Mouse (Mus musculus): ENCODE data around the gene Shmt2. TPM values are rescaled to one million over a fixed set of nuclear protein-coding genes. Genes with fewer than 3 reads are reported as not detected.

The Shmt2 gene
- polyA plus RNA-seq, 1 experiment from 2014 or later = 64.8 TPM

- Histone ChIP-seq H3K27ac (replicated peaks) (peak overlapping the region; percentile 82), H3K4me2 (peak overlapping the region; percentile 95), H3K9ac (peak overlapping the region; percentile 48), H3K36me3 (no peaks in the 10 kb centered on the region), H3K4me3 (peak overlapping the region; percentile 68), H3K27me3 (peaks cover 9% of the 10 kb centered on the region; the same call in 1 of the 2 replicates), H3K4me1 (replicated peaks) (peaks cover 89% of the 10 kb centered on the region), H3K9me3 (no peaks in the 10 kb centered on the region)
- ATAC-seq (ENCODE audit: low FRiP score, low read depth) = no peak
- WGBS = 3% methylated on average over 25 of the region's 25 CpGs
Measured at GRCm38 (mm10) chr10:127530945-127531344, 8.7 kb upstream of the Shmt2 start.

- ATAC-seq (ENCODE audit: low FRiP score, low read depth) = peak; percentile 23
- Histone ChIP-seq H3K9me3 (no peaks in the 10 kb centered on the region), H3K4me1 (replicated peaks) (peaks cover 81% of the 10 kb centered on the region), H3K4me3 (0 out of 2 replicates have a peak overlapping the region, but pooled peaks have one; percentile 15), H3K9ac (peak overlapping the region; percentile 25), H3K27ac (replicated peaks) (peak overlapping the region; percentile 82), H3K36me3 (no peaks in the 10 kb centered on the region), H3K27me3 (peaks cover 9% of the 10 kb centered on the region; the same call in 1 of the 2 replicates), H3K4me2 (peak overlapping the region; percentile 95)
- WGBS = 4% methylated on average over 17 of the region's 17 CpGs
Measured at GRCm38 (mm10) chr10:127527481-127527880, 5.2 kb upstream of the Shmt2 start.

GRCm38 (mm10) chr10:127526681-127527080, 4.4 kb upstream of the Shmt2 start:
- no peak for ATAC-seq (ENCODE audit: low FRiP score, low read depth)
- H3K27ac ChIP-seq (replicated peaks) = peak overlapping the region; percentile 82
- no peaks in the 10 kb centered on the region for H3K36me3 ChIP-seq
- H3K4me2 ChIP-seq = peak overlapping the region; percentile 95
- H3K9me3 ChIP-seq = no peaks in the 10 kb centered on the region
- peaks cover 9% of the 10 kb centered on the region; the same call in 1 of the 2 replicates for H3K27me3 ChIP-seq
- peak overlapping the region; percentile 15 for H3K4me3 ChIP-seq
- peak overlapping the region; percentile 25; the same call in 1 of the 2 replicates for H3K9ac ChIP-seq
- H3K4me1 ChIP-seq (replicated peaks) = peaks cover 76% of the 10 kb centered on the region
- 2% methylated on average over 26 of the region's 26 CpGs for whole genome bisulfite sequencing

- peaks cover 4% of the 10 kb centered on the region; the same call in 1 of the 2 replicates for H3K27me3 ChIP-seq
- ATAC-seq (ENCODE audit: low FRiP score, low read depth) = no peak
- H3K36me3 ChIP-seq = no peaks in the 10 kb centered on the region
- WGBS = 5% methylated on average over 26 of the region's 26 CpGs
- H3K4me2 ChIP-seq = peak overlapping the region; percentile 95
- no peaks in the 10 kb centered on the region for H3K9me3 ChIP-seq
- peak overlapping the region; percentile 15 for H3K4me3 ChIP-seq
- peak overlapping the region; percentile 82 for H3K27ac ChIP-seq (replicated peaks)
- peaks cover 77% of the 10 kb centered on the region for H3K4me1 ChIP-seq (replicated peaks)
- H3K9ac ChIP-seq = peak overlapping the region; percentile 25; the same call in 1 of the 2 replicates
Measured at GRCm38 (mm10) chr10:127526048-127526447, 3.8 kb upstream of the Shmt2 start.

GRCm38 (mm10) chr10:127524646-127525255, 2.5 kb upstream of the Shmt2 start:
- Histone ChIP-seq H3K4me3 (no peak overlapping the region), H3K27ac (replicated peaks) (peak overlapping the region; percentile 32), H3K9me3 (no peaks in the 10 kb centered on the region), H3K9ac (no peak overlapping the region), H3K36me3 (no peaks in the 10 kb centered on the region), H3K4me1 (replicated peaks) (peaks cover 68% of the 10 kb centered on the region), H3K4me2 (peak overlapping the region; percentile 95), H3K27me3 (no peaks in the 10 kb centered on the region)
- 3% methylated on average over 23 of the region's 23 CpGs for WGBS
- ATAC-seq (ENCODE audit: low FRiP score, low read depth) = no peak

- Histone ChIP-seq H3K27ac (replicated peaks) (no peak overlapping the region), H3K9ac (peak overlapping the region; percentile 56), H3K36me3 (peaks cover 10% of the 10 kb centered on the region), H3K4me1 (replicated peaks) (peaks cover 47% of the 10 kb centered on the region), H3K4me2 (peak overlapping the region; percentile 89), H3K27me3 (no peaks in the 10 kb centered on the region), H3K4me3 (peak overlapping the region; percentile 56), H3K9me3 (no peaks in the 10 kb centered on the region)
- 14% methylated on average over 12 of the region's 12 CpGs for WGBS
- ATAC-seq (ENCODE audit: low FRiP score, low read depth) = no peak
Measured at GRCm38 (mm10) chr10:127521611-127522080, 598 bp downstream of the Shmt2 start.

GRCm38 (mm10) chr10:127520714-127521357, 1.4 kb downstream of the Shmt2 start:
- 82% methylated on average over 20 of the region's 20 CpGs for WGBS

GRCm38 (mm10) chr10:127519903-127520713, 2.1 kb downstream of the Shmt2 start:
- no peaks in the 10 kb centered on the region for H3K9me3 ChIP-seq
- H3K36me3 ChIP-seq = peaks cover 10% of the 10 kb centered on the region
- no peak overlapping the region for H3K27ac ChIP-seq (replicated peaks)
- no peak for ATAC-seq (ENCODE audit: low FRiP score, low read depth)
- WGBS = 94% methylated on average over 37 of the region's 37 CpGs
- no peak overlapping the region for H3K4me2 ChIP-seq
- H3K4me3 ChIP-seq = no peak overlapping the region
- peaks cover 47% of the 10 kb centered on the region for H3K4me1 ChIP-seq (replicated peaks)
- no peaks in the 10 kb centered on the region for H3K27me3 ChIP-seq
- no peak overlapping the region for H3K9ac ChIP-seq

More at GRCm38 (mm10) chr10:127520714-127521357, 1.4 kb downstream of the Shmt2 start:
- H3K9me3 ChIP-seq = no peaks in the 10 kb centered on the region
- peak overlapping the region; percentile 89 for H3K4me2 ChIP-seq
- no peak for ATAC-seq (ENCODE audit: low FRiP score, low read depth)
- H3K9ac ChIP-seq = no peak overlapping the region
- peaks cover 47% of the 10 kb centered on the region for H3K4me1 ChIP-seq (replicated peaks)
- no peak overlapping the region; the same call in 1 of the 2 replicates for H3K4me3 ChIP-seq
- no peak overlapping the region for H3K27ac ChIP-seq (replicated peaks)
- H3K36me3 ChIP-seq = peaks cover 10% of the 10 kb centered on the region
- no peaks in the 10 kb centered on the region for H3K27me3 ChIP-seq

GRCm38 (mm10) chr10:127519041-127519701, 3.1 kb downstream of the Shmt2 start:
- Histone ChIP-seq H3K4me1 (replicated peaks) (peaks cover 44% of the 10 kb centered on the region), H3K4me3 (no peak overlapping the region), H3K36me3 (peaks cover 10% of the 10 kb centered on the region), H3K4me2 (no peak overlapping the region), H3K9me3 (no peaks in the 10 kb centered on the region), H3K27ac (replicated peaks) (no peak overlapping the region), H3K9ac (no peak overlapping the region), H3K27me3 (no peaks in the 10 kb centered on the region)
- WGBS = 83% methylated on average over 25 of the region's 26 CpGs
- no peak for ATAC-seq (ENCODE audit: low FRiP score, low read depth)

- Histone ChIP-seq H3K36me3 (peaks cover 10% of the 10 kb centered on the region), H3K9me3 (no peaks in the 10 kb centered on the region), H3K4me3 (no peak overlapping the region), H3K9ac (no peak overlapping the region), H3K27ac (replicated peaks) (no peak overlapping the region), H3K27me3 (no peaks in the 10 kb centered on the region), H3K4me2 (no peak overlapping the region), H3K4me1 (replicated peaks) (peaks cover 57% of the 10 kb centered on the region)
- ATAC-seq (ENCODE audit: low FRiP score, low read depth) = no peak
- WGBS = 88% methylated on average over 22 of the region's 22 CpGs
Measured at GRCm38 (mm10) chr10:127517941-127518340, 4.3 kb downstream of the Shmt2 start.

- H3K9ac ChIP-seq = no peak overlapping the region
- H3K27ac ChIP-seq (replicated peaks) = no peak overlapping the region; the same call in 1 of the 2 replicates
- H3K4me2 ChIP-seq = peak overlapping the region; percentile 12; the same call in 1 of the 2 replicates
- no peaks in the 10 kb centered on the region for H3K27me3 ChIP-seq
- H3K9me3 ChIP-seq = no peaks in the 10 kb centered on the region
- no peak for ATAC-seq (ENCODE audit: low FRiP score, low read depth)
- H3K4me1 ChIP-seq (replicated peaks) = peaks cover 66% of the 10 kb centered on the region
- WGBS = 7% methylated on average over 29 of the region's 30 CpGs
- peaks cover 10% of the 10 kb centered on the region for H3K36me3 ChIP-seq
- H3K4me3 ChIP-seq = no peak overlapping the region
Measured at GRCm38 (mm10) chr10:127516576-127517260, 5.5 kb downstream of the Shmt2 start.
